Mouse (Mus musculus): ENCODE measurements around the gene Cbfb.

The Cbfb gene

GRCm38 (mm10) chr8:105252680-105253537 is 82.4 kb downstream of the Cbfb start:
- no peak for DNase-seq

- DNase-seq = no peak
These were observed 83.3 kb downstream of the Cbfb start for GRCm38 (mm10) chr8:105253766-105254151.

- DNase-seq = peak; percentile 92 to 93
These were observed 83.9 kb downstream of the Cbfb start for GRCm38 (mm10) chr8:105254152-105254965.

GRCm38 (mm10) chr8:105254966-105255350 is 84.5 kb downstream of the Cbfb start, which contains the start of gene B3gnt9:
TSS of gene B3gnt9 (minus strand) at chr8:105255153.
- peak; percentile 75 to 91 for DNase-seq

- DNase-seq = no peak
These were observed 87.0 kb downstream of the Cbfb start for GRCm38 (mm10) chr8:105257318-105258114.

GRCm38 (mm10) chr8:105258911-105259720 is 88.6 kb downstream of the Cbfb start:
- DNase-seq = peak; percentile 53 to 73

- peak; percentile 86 to 87 for DNase-seq
These were observed 89.3 kb downstream of the Cbfb start for GRCm38 (mm10) chr8:105259721-105260320.

- DNase-seq = peak in 1 of 2 experiments; percentile 61
These were observed 90.1 kb downstream of the Cbfb start for GRCm38 (mm10) chr8:105260371-105261099.

- DNase-seq = no peak
These were observed 91.0 kb downstream of the Cbfb start for GRCm38 (mm10) chr8:105261326-105261980.

- DNase-seq = no peak
These were observed 92.9 kb downstream of the Cbfb start for GRCm38 (mm10) chr8:105263244-105263912.

GRCm38 (mm10) chr8:105264024-105264982 is 93.8 kb downstream of the Cbfb start, which contains the start of the genes Tradd and Fbxl8:
TSS of gene Tradd (minus strand) at chr8:105264609.
TSS of gene Fbxl8 (plus strand) at chr8:105264648.
- DNase-seq = peak; percentile 84 to 88

- peak; percentile 44 to 50 for DNase-seq
These were observed 94.7 kb downstream of the Cbfb start for GRCm38 (mm10) chr8:105265128-105265527.

GRCm38 (mm10) chr8:105266775-105267174 is 96.3 kb downstream of the Cbfb start:
- DNase-seq = peak in 1 of 2 experiments; percentile 39
